Mouse (Mus musculus): Measurements from ENCODE around the gene Alk. TPM values are rescaled to one million over a fixed set of nuclear protein-coding genes. Genes with fewer than 3 reads are reported as not detected.

Gene Alk
- polyA plus RNA-seq, 1 experiment from 2014 or later = 0.51 TPM

- H3K27ac ChIP-seq (ENCODE audit: low read depth, low read length) = no peak overlapping the region
- no peaks in the 10 kb centered on the region for H3K4me1 ChIP-seq (replicated peaks; ENCODE audit: control insufficient read depth, insufficient read depth, low read length)
- no peaks in the 10 kb centered on the region for H3K36me3 ChIP-seq (ENCODE audit: control insufficient read depth, insufficient read depth, low read length)
- H3K9me3 ChIP-seq (ENCODE audit: control insufficient read depth, low read length) = no peaks in the 10 kb centered on the region
- WGBS = 88% methylated on average over 3 of the region's 3 CpGs
- DNase-seq (ENCODE audit: low spot score) (no peak), ATAC-seq (ENCODE audit: low FRiP score) (no peak)
- H3K9ac ChIP-seq (ENCODE audit: low read depth, low read length) = no peak overlapping the region
- H3K27me3 ChIP-seq (ENCODE audit: control insufficient read depth, insufficient read depth, low read length) = no peaks in the 10 kb centered on the region
- no peak overlapping the region for H3K4me3 ChIP-seq (ENCODE audit: low read depth, low read length)
- H3K4me2 ChIP-seq (replicated peaks; ENCODE audit: low read depth, low read length) = no peak overlapping the region
Measured at GRCm38 (mm10) chr17:71862184-71862583, 742.2 kb downstream of the Alk start.

GRCm38 (mm10) chr17:71831960-71832359 lies 772.5 kb downstream of the Alk start:
- no peaks in the 10 kb centered on the region for H3K36me3 ChIP-seq (ENCODE audit: control insufficient read depth, insufficient read depth, low read length)
- DNase-seq (ENCODE audit: low spot score) (no peak), ATAC-seq (ENCODE audit: low FRiP score) (no peak)
- H3K27me3 ChIP-seq (ENCODE audit: control insufficient read depth, insufficient read depth, low read length) = no peaks in the 10 kb centered on the region
- no peak overlapping the region for H3K9ac ChIP-seq (ENCODE audit: low read depth, low read length)
- no peaks in the 10 kb centered on the region for H3K9me3 ChIP-seq (ENCODE audit: control insufficient read depth, low read length)
- no peak overlapping the region for H3K27ac ChIP-seq (ENCODE audit: low read depth, low read length)
- no peak overlapping the region for H3K4me2 ChIP-seq (replicated peaks; ENCODE audit: low read depth, low read length)
- 87% methylated on average over 3 of the region's 3 CpGs for WGBS
- no peaks in the 10 kb centered on the region for H3K4me1 ChIP-seq (replicated peaks; ENCODE audit: control insufficient read depth, insufficient read depth, low read length)
- H3K4me3 ChIP-seq (ENCODE audit: low read depth, low read length) = no peak overlapping the region

GRCm38 (mm10) chr17:71828647-71829414 lies 775.6 kb downstream of the Alk start:
- ATAC-seq (ENCODE audit: low FRiP score) (no peak), DNase-seq (ENCODE audit: low spot score) (no peak)
- no peaks in the 10 kb centered on the region for H3K27me3 ChIP-seq (ENCODE audit: control insufficient read depth, insufficient read depth, low read length)
- H3K9me3 ChIP-seq (ENCODE audit: control insufficient read depth, low read length) = no peaks in the 10 kb centered on the region
- H3K27ac ChIP-seq (ENCODE audit: low read depth, low read length) = no peak overlapping the region
- H3K4me1 ChIP-seq (replicated peaks; ENCODE audit: control insufficient read depth, insufficient read depth, low read length) = no peaks in the 10 kb centered on the region
- WGBS = 59% methylated on average over 12 of the region's 12 CpGs
- H3K9ac ChIP-seq (ENCODE audit: low read depth, low read length) = no peak overlapping the region
- no peaks in the 10 kb centered on the region for H3K36me3 ChIP-seq (ENCODE audit: control insufficient read depth, insufficient read depth, low read length)
- no peak overlapping the region for H3K4me3 ChIP-seq (ENCODE audit: low read depth, low read length)
- H3K4me2 ChIP-seq (replicated peaks; ENCODE audit: low read depth, low read length) = no peak overlapping the region

- Histone ChIP-seq H3K27ac (ENCODE audit: low read depth, low read length) (no peak overlapping the region), H3K9me3 (ENCODE audit: control insufficient read depth, low read length) (no peaks in the 10 kb centered on the region), H3K4me1 (replicated peaks; ENCODE audit: control insufficient read depth, insufficient read depth, low read length) (no peaks in the 10 kb centered on the region), H3K27me3 (ENCODE audit: control insufficient read depth, insufficient read depth, low read length) (no peaks in the 10 kb centered on the region), H3K36me3 (ENCODE audit: control insufficient read depth, insufficient read depth, low read length) (no peaks in the 10 kb centered on the region), H3K4me2 (replicated peaks; ENCODE audit: low read depth, low read length) (no peak overlapping the region), H3K9ac (ENCODE audit: low read depth, low read length) (no peak overlapping the region), H3K4me3 (ENCODE audit: low read depth, low read length) (no peak overlapping the region)
- WGBS = 74% methylated on average over 8 of the region's 8 CpGs
- no peak for ATAC-seq (ENCODE audit: low FRiP score)
- no peak for DNase-seq (ENCODE audit: low spot score)
Measured at GRCm38 (mm10) chr17:71827627-71828026, 776.8 kb downstream of the Alk start.

- ATAC-seq (ENCODE audit: low FRiP score) (no peak), DNase-seq (ENCODE audit: low spot score) (no peak)
- H3K4me3 ChIP-seq (ENCODE audit: low read depth, low read length) = no peak overlapping the region
- no peaks in the 10 kb centered on the region for H3K36me3 ChIP-seq (ENCODE audit: control insufficient read depth, insufficient read depth, low read length)
- H3K9ac ChIP-seq (ENCODE audit: low read depth, low read length) = no peak overlapping the region
- H3K4me2 ChIP-seq (replicated peaks; ENCODE audit: low read depth, low read length) = no peak overlapping the region
- H3K9me3 ChIP-seq (ENCODE audit: control insufficient read depth, low read length) = no peaks in the 10 kb centered on the region
- WGBS = 81% methylated on average over 3 of the region's 3 CpGs
- no peaks in the 10 kb centered on the region for H3K4me1 ChIP-seq (replicated peaks; ENCODE audit: control insufficient read depth, insufficient read depth, low read length)
- no peak overlapping the region for H3K27ac ChIP-seq (ENCODE audit: low read depth, low read length)
- H3K27me3 ChIP-seq (ENCODE audit: control insufficient read depth, insufficient read depth, low read length) = no peaks in the 10 kb centered on the region
Measured at GRCm38 (mm10) chr17:71826603-71827002, 777.8 kb downstream of the Alk start.

GRCm38 (mm10) chr17:71823622-71824306 lies 780.7 kb downstream of the Alk start:
- no peaks in the 10 kb centered on the region for H3K36me3 ChIP-seq (ENCODE audit: control insufficient read depth, insufficient read depth, low read length)
- H3K4me3 ChIP-seq (ENCODE audit: low read depth, low read length) = no peak overlapping the region
- no peak overlapping the region for H3K9ac ChIP-seq (ENCODE audit: low read depth, low read length)
- no peaks in the 10 kb centered on the region for H3K9me3 ChIP-seq (ENCODE audit: control insufficient read depth, low read length)
- no peak overlapping the region for H3K27ac ChIP-seq (ENCODE audit: low read depth, low read length)
- H3K4me1 ChIP-seq (replicated peaks; ENCODE audit: control insufficient read depth, insufficient read depth, low read length) = no peaks in the 10 kb centered on the region
- no peak overlapping the region for H3K4me2 ChIP-seq (replicated peaks; ENCODE audit: low read depth, low read length)
- no peak for DNase-seq (ENCODE audit: low spot score)
- no peaks in the 10 kb centered on the region for H3K27me3 ChIP-seq (ENCODE audit: control insufficient read depth, insufficient read depth, low read length)
- 90% methylated on average over 8 of the region's 8 CpGs for WGBS
- no peak for ATAC-seq (ENCODE audit: low FRiP score)

Other genes with a start within 250 kb of the Alk start
- 79.3 and 80.4 TPM in 2 replicates for gene Ypel5, start 231.8 kb upstream of the Alk start, polyA plus RNA-seq (2014; fragmentation: Nextera tagmentation; extraction: Ambion mirVana)